ENCODE assay signal across 22 mouse cellular contexts in the genomic region with DNA sequence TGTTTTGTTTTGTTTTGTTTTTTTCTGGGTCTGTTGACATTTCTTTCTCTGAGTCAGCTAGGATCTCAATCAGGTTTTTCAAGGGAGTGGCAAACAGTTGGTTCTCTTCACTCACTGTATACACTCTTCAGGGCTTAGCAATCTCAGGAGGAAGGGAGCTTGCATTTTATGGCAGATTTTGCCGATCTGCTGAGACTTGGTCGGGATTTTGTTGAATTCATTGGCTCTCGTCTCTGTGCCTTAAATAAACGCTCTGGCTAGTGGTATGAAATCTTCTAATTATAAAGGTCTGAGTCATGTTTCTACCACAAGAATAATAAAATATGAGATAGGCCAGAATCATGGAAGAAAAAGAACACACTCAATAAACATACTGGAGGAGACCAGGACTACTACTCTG. TPM values are rescaled to one million over a fixed set of nuclear protein-coding genes. Genes with fewer than 3 reads are reported as not detected.
DNase-seq lines count a peak whose midpoint lies in the region; TF ChIP-seq lines count a peak whose summit lies in the region.
"Had no signal": no experiment of that assay in that cellular context is flagged by ENCODE, and none has a peak within 500 bp of the region (broad histone marks: within the 10 kb centered on the region; RNA-seq: fewer than 3 reads in every experiment).

No protein-coding gene starts in this region.

- H3K4me2 ChIP-seq in myocyte (ENCODE audit: low read depth) = peak overlapping the region; percentile 94
- H3K4me2 ChIP-seq: heart, embryonic 11.5 days; heart, embryonic 15.5 days; hindbrain, embryonic 14.5 days; intestine, embryonic 15.5 days had no signal

- DNase-seq in left cerebral cortex, adult 2 months (ENCODE audit: extremely low spot score in 1 of 2, low spot score in 2 of 2) = no peak
- no peak for DNase-seq in left cerebral cortex, postnatal 10 days (ENCODE audit: extremely low spot score in 1 of 2, low spot score in 2 of 2)
- DNase-seq in brain, adult 2 months (ENCODE audit: low read depth, low spot score) = peak; percentile 69
- no peak for DNase-seq in neural tube, embryonic 10.5 days (ENCODE audit: extremely low spot score, low spot score)
- DNase-seq in natural killer cell, adult 2 months (ENCODE audit: low spot score in 2 of 2) = no peak
- DNase-seq: adrenal gland, postnatal 10 days; B cell, adult 2 months; cerebellum, adult 11-12 months; cerebellum, adult 9-10 months; cerebellum, postnatal 36 days; gastrocnemius, postnatal 10 days; heart, adult 18-20 months had no signal

- intact Hi-C loops in left cerebral cortex, adult 2 months (cut with DNase I) = no loop called here
- intact Hi-C loops in left cerebral cortex, postnatal 10 days (cut with DNase I) = no loop called here

- no peaks in the 10 kb centered on the region for H3K27me3 ChIP-seq in myocyte (ENCODE audit: control insufficient read depth, insufficient read depth, insufficient read length)
- H3K27me3 ChIP-seq: heart, embryonic 15.5 days; intestine, embryonic 15.5 days had no signal

- no peaks in the 10 kb centered on the region for H3K36me3 ChIP-seq in myocyte (ENCODE audit: control insufficient read depth, insufficient read depth)
- H3K36me3 ChIP-seq: embryonic facial prominence, embryonic 10.5 days; forebrain, embryonic 10.5 days; G1E; heart, embryonic 15.5 days; hindbrain, embryonic 10.5 days; intestine, embryonic 15.5 days had no signal

- no peak for TF ChIP-seq POLR2A in myocyte (IDR thresholded peaks at IDR 0.05; ENCODE audit: insufficient read length, low read depth)

- H3K27ac ChIP-seq in left cerebral cortex, adult 2 months = peak overlapping the region; percentile 70; the same call in 1 of the 2 replicates
- H3K27ac ChIP-seq: embryonic facial prominence, embryonic 10.5 days; forebrain, embryonic 10.5 days; heart, embryonic 15.5 days; hindbrain, embryonic 10.5 days; hindbrain, embryonic 14.5 days; intestine, embryonic 15.5 days had no signal

- no peak overlapping the region for H3K4me3 ChIP-seq in left cerebral cortex, adult 2 months
- H3K4me3 ChIP-seq in myocyte = no peak overlapping the region
- H3K4me3 ChIP-seq: embryonic facial prominence, embryonic 10.5 days; erythroblast, embryonic 14.5 days; forebrain, embryonic 10.5 days; heart, embryonic 15.5 days; hindbrain, embryonic 10.5 days; intestine, embryonic 15.5 days had no signal

- no peak for TF ChIP-seq CTCF in left cerebral cortex, adult 2 months (IDR thresholded peaks at IDR 0.05)

- no peaks in the 10 kb centered on the region for H3K79me2 ChIP-seq in myocyte (ENCODE audit: control insufficient read depth, insufficient read depth)

- H3ac ChIP-seq in myocyte (ENCODE audit: control insufficient read depth, insufficient read length) = no peak overlapping the region

TF ChIP-seq in myocyte, 11 proteins besides CTCF, POLR2A, EP300 and RAD21:
- no peak for TF ChIP-seq TCF3 (IDR thresholded peaks at IDR 0.05; ENCODE audit: insufficient read length, low read depth)
- TF ChIP-seq TCF12 (IDR thresholded peaks at IDR 0.05; ENCODE audit: insufficient read depth, poor library complexity, severe bottlenecking) = no peak
- TF ChIP-seq MYOD1 (IDR thresholded peaks at IDR 0.05; ENCODE audit: control insufficient read depth in 1 of 3, insufficient read length in 2 of 3, low read depth in 2 of 3) = no peak
- TF ChIP-seq USF1 (IDR thresholded peaks at IDR 0.05; ENCODE audit: low read depth) = no peak
- TF ChIP-seq E2F4 (IDR thresholded peaks at IDR 0.05; ENCODE audit: insufficient read depth) = no peak
- TF ChIP-seq CEBPB (IDR thresholded peaks at IDR 0.05; ENCODE audit: insufficient read depth, poor library complexity, severe bottlenecking) = no peak
- no peak for TF ChIP-seq MAX (IDR thresholded peaks at IDR 0.05; ENCODE audit: low read depth)
- TF ChIP-seq POLR2AphosphoS2 (IDR thresholded peaks at IDR 0.05; ENCODE audit: insufficient read length, low read depth) = no peak
- TF ChIP-seq MYOG (IDR thresholded peaks at IDR 0.05; ENCODE audit: control insufficient read depth in 1 of 3, insufficient read depth in 1 of 3, insufficient read length in 2 of 3, low read depth in 2 of 3) = no peak
- no peak for TF ChIP-seq SRF (IDR thresholded peaks at IDR 0.05; ENCODE audit: control insufficient read depth, insufficient read length, low read depth)
- no peak for TF ChIP-seq REST (IDR thresholded peaks at IDR 0.05; ENCODE audit: insufficient read depth, insufficient read length)

RNA-seq across cellular contexts. Expression of a gene that starts 7.9 kb away (rescaled TPM):
- 10 to 100 TPM; 19.5 to 21.2 TPM for total RNA-seq in left cerebral cortex, adult 2 months (2021)
- total RNA-seq in left cerebral cortex, postnatal 10 days (2021) = 10 to 100 TPM; 12.6 to 13.1 TPM
- 3.1 TPM for polyA plus RNA-seq in myocyte (2012; fragmentation: generic; extraction: Trizol)

RNA-seq across cellular contexts. Expression of a gene that starts 46.3 kb away (rescaled TPM):
- 10 to 100 TPM; 52.8 to 56.0 TPM for total RNA-seq in left cerebral cortex, adult 2 months (2021)
- 10 to 100 TPM; 38.3 to 42.9 TPM for total RNA-seq in left cerebral cortex, postnatal 10 days (2021)
- 9.1 TPM for polyA plus RNA-seq in myocyte (2012; fragmentation: generic; extraction: Trizol)
